Mouse (Mus musculus): Measurements from ENCODE around the gene Hist1h2ak.
"Not testable (repeated sequence)": the region's sequence is repeated elsewhere in the genome, so short reads cannot be mapped to it uniquely, and the experiment has no call there.

The Hist1h2ak gene

GRCm38 (mm10) chr13:21753524-21754285 lies at the start of gene Hist1h2ak, which contains the start of gene Hist1h2bn:
Gene Hist1h2ak (minus strand): TSS chr13:21753827.
Gene Hist1h2bn (plus strand): TSS chr13:21754123.
- peak; percentile 84 for DNase-seq

- not testable (repeated sequence) for DNase-seq
Measured at GRCm38 (mm10) chr13:21803058-21803457, 49.4 kb upstream of the Hist1h2ak start.

GRCm38 (mm10) chr13:21797163-21797562 lies 43.5 kb upstream of the Hist1h2ak start:
- not testable (repeated sequence) for DNase-seq

- no peak for DNase-seq
Measured at GRCm38 (mm10) chr13:21795584-21795983, 42.0 kb upstream of the Hist1h2ak start.

- DNase-seq: no peak
Measured at GRCm38 (mm10) chr13:21790601-21791283, 37.1 kb upstream of the Hist1h2ak start.

GRCm38 (mm10) chr13:21789925-21790324 lies 36.3 kb upstream of the Hist1h2ak start:
- DNase-seq: no peak

DNA sequence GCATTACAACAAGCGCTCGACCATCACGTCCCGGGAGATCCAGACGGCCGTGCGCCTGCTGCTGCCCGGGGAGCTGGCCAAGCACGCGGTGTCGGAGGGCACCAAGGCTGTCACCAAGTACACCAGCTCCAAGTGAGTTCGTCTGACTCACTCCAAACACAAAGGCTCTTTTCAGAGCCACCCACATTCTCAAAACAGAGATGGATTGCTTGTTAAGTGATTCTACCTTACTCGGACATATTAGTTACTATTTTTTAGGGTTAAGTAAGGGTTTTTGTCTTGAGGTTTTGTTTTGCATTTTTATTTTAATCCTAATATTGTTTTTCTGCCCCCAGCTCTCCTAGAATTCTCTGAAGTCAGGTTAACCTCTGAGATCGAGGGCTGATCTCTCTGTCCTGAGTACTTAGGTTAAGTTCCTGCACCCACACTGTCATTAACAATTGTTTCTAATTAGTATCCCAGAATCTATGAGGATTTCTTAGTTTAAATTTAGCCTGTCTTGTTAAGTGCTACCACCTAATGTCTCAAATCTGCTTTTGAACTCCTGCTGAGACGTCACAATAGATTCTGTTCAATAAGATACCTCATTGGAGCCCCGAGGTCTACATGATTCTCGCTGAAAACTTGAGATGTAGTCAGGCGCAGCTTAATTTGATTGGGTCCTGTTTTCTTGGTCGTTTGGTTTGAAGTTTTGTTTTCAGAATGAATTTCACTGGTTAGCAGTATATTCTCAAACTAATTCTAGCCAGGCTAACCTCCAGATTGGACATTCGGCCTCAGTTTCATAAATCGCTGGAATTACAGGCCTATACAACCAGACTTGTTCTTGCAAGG lies 34.4 kb upstream of the Hist1h2ak start:
- DNase-seq: no peak

DNA sequence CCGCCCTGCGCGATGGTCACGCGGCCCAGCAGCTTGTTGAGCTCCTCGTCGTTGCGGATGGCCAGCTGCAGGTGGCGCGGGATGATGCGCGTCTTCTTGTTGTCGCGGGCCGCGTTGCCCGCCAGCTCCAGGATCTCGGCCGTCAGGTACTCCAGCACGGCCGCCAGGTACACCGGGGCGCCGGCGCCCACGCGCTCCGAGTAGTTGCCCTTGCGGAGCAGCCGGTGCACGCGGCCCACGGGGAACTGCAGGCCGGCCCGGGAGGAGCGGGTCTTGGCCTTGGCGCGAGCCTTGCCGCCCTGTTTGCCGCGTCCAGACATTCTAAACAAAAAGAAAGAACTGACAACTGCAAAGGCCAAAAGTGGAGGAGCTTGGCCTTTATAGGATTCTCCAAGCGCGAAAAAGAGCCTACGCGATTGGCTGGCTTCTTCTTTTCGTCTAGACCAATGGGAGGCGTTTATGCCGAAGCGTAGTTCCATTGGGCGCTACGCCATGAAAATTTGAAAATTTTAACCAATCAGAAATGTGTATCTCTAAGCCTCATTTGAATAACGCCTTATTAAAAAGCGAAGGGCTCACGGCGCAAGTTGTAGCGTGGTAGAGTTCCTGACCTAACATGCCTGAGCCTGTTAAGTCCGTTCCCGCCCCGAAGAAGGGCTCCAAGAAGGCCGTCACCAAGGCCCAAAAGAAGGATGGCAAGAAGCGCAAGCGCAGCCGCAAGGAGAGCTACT lies 33.4 kb upstream of the Hist1h2ak start, which contains the start of the genes Hist1h2an and Hist1h2bp:
Gene Hist1h2an, minus strand, starts transcription at position 320 of the 731 bp plus-strand sequence.
Gene Hist1h2bp, plus strand, starts transcription at position 563 of the 731 bp plus-strand sequence.
- peak; percentile 95 for DNase-seq

DNA sequence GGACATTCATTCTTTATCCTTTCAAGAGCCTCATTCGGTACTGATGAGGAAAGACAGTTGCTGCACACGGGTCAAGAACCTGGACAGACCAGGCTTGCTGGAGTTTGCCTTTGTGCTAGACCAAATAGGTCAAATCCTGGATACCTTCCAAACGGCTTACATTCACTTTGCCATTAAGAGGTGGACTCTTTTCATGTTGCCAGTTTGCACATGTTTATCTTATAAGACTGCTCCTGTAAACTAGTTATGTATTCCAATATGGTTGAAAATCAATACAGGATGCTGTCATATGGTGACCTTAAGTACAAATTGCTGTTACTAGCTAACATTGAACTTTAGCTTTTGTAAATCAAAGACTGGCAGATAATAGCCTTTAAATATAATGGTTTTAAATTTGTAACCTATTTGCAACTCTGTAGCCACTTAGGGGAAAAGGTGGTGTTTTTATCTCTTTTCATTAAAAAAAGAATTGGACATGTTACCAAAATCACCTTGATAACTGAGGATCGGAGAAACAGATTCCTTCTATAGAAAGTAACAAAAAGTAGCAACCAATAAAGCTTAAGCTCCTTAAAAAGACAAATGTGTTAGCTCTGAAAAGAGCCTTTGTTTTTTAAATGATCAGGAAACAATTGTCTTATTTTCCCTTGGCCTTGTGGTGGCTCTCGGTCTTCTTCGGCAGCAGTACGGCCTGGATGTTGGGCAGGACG lies 32.7 kb upstream of the Hist1h2ak start:
- no peak for DNase-seq

- DNase-seq: no peak
Measured at GRCm38 (mm10) chr13:21784311-21784710, 30.7 kb upstream of the Hist1h2ak start.

GRCm38 (mm10) chr13:21783734-21784161 lies 30.1 kb upstream of the Hist1h2ak start:
- DNase-seq: peak; percentile 29

DNA sequence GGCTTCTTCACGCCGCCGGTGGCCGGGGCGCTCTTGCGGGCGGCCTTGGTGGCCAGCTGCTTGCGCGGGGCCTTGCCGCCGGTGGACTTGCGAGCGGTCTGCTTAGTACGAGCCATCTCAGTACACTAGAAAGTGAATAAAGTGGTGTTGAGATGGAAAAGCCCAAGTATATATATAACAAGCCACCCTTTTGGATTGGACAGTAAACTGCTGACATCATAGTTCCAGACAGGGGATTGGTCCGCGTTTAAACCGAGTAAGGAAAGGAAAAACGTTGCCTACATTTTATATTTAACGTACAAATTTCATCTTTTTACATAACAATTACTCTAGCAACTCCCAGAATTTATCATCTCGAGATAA lies 29.6 kb upstream of the Hist1h2ak start, which contains the start of gene Hist1h3i:
Gene Hist1h3i, minus strand, starts transcription at position 116 of the 363 bp plus-strand sequence.
- peak; percentile 78 for DNase-seq

DNA sequence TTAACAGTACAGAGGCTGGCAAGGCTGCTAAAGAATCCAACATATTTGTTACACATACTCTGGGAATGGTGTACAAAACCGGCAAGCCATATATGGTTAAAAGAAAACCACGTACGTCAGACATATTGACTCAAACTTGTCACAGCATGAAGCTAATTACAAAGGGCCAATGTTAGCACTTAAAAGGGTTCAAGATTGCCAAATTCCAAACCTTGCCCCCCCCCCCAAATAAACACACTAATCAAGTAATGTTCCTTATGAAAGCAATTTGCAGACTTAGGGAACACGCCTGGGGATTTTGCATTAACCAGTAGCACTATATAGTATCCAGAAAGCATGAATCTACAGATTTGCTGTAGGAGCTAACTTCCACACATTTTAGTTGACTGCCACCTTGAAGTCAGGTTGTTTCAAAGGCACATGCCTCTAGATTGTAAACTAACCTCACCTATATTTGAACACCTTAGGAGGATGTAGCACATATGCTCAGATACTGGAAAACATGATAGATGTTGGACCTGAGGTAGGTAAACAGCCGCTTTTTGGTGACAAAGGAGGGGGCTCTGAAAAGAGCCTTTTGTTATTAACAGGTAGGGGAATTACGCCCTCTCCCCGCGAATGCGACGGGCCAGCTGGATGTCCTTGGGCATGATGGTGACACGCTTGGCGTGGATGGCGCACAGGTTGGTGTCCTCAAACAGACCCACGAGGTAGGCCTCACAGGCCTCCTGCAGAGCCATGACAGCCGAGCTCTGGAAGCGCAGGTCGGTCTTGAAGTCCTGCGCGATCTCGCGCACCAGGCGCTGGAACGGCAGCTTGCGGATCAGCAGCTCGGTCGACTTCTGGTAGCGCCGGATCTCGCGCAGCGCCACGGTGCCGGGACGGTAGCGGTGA lies 29.0 kb upstream of the Hist1h2ak start:
- not testable (repeated sequence) for DNase-seq

DNA sequence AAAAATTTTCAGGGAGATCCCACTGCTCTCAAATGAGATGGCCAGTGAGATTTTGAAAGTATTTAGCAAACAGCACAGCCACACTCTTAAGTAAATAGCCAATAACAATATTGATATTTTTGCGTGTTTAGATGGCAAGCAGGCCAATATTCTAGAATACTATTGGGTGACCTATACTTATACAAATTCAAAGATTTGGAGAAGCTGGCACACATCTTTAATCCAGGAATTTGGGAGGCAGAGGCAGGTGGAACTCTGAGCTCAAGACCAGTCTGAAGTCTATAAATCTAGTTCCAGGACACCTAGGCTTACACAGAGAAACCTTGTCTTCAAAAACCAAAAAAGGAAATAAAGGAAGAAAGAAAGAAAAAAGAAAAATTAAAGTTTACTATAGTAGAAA lies 28.0 kb upstream of the Hist1h2ak start:
- no peak for DNase-seq

DNA sequence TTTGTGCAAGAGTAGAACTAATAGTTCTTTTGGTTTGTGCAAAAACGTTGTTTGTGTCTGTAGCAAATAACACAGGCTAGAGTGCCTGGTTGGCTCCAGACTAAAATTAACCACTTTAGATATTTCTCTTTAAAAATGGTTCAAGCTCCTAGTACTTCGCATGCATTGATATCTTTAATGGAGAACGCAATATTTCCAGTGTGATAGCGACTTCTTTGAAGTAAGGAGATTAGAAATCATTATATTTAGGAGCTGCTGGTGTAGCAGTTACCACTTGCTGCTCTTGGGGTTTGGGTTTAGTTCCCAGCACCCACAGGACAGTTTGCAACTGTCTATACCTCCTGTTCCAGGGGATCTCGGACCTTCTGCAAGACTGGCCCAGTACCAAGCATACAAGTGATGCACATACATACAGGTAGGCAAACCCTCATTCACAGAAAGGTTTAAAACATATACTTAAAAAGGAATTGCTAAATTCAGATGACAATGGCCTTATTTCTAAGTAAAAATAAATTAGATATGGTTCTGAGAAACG lies 27.5 kb upstream of the Hist1h2ak start:
- DNase-seq: no peak

DNA sequence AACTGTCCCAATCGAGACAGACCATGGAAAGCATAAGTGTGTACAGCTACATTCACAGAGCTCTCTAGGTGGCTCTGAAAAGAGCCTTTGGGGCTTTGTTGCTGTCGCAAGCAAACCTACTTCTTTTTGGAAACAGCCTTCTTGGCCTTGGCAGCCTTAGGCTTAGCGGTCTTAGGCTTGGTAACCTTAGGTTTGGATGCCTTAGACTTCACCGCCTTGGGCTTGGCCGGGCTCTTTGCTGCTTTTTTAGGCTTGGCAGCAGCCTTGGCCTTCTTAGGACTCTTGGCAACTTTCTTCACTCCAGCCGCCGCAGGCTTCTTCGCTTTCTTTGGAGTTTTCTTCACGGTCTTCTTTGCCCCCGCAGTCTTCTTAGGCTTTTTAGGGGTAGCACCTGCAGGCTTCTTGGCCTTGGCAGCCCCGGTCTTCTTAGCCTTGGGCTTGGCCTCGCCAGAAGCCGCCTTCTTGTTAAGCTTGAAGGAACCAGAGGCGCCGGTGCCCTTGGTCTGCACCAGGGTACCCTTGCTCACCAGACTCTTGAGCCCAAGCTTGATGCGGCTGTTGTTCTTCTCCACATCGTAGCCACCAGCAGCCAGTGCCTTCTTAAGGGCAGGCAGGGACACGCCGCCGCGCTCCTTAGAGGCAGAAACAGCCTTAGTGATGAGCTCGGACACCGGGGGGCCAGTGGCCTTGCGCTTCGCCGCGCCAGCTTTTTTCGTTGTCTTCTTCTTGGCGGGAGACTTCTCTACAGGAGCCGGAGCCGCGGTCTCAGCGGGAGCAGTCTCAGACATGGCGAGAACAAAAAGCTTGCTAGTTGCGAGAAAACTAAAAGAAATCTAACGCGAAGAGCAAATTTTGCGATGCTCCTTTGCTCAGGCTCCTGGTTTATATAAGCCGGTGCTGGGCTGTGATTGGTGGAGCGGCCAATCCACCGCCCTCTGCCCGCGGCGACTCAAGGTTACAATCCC lies 26.4 kb upstream of the Hist1h2ak start, which contains the start of gene Hist1h1b:
Gene Hist1h1b, minus strand, starts transcription at position 859 of the 965 bp plus-strand sequence.
- peak; percentile 61 for DNase-seq

DNA sequence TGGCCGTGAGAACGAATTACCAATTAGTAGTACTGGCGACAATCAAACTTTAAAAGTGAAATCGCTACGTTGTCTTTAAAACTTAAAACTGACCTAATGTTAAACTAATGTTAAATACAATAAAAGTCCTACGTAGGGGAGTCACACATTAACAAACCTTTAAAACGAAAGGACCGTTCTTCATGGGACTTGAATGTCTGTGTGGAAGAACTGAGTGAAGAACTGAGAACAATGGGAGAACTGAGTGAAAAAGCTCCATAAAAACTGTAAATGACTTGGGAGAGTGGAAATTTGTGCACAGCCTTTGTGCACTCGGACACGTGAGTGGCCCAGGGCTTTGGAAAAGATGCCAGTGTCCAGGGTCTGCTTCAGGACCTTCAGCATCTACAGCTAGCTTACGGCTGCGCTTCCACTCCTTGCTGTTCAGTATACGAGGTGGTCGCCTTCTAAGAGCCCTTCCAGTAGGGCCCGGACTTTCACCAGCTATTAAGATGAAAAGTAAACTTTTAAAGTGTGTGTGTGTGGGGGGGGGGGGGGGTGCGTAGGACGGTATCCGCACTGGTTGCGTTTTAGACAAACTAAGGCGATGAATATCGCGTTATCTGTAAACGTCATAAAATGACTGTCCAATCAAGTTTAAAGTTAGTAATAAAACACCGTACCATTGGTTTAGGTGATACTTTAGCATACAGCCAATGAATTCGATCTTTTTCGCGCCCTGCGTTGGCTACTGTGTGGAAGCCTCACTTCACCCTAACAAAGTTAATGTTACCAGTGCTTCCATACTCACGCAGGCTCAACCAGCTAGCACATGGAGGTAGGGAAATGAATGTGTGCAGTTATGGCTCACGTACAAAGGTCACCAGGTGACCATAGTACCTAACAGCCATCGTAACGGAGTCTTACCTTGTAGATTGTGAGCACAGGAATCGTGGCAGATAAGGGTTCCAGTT lies 25.5 kb upstream of the Hist1h2ak start:
- DNase-seq: peak; percentile 77

DNA sequence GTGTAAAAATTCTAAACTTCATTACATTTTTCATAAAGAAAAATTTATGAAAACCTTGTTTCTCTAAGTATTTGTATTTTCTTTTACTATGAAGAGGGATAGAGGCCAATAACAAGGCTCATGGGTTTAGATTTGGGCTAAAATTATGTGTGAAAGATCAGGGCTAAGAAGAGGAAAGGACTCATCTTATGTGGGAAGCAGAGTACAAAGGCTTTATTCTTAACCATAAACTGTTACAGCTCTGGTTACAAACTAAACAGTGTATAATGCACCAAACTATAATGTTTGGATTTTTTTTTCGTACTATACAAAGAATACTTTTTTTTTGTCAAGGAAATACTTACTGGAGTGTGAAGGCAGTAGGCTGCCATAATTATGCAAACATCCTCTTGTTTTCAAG lies 2.1 kb upstream of the Hist1h2ak start:
- no peak for DNase-seq
